Mouse (Mus musculus): Measurements from ENCODE around the gene Anp32e. TPM values are rescaled to one million over a fixed set of nuclear protein-coding genes. Genes with fewer than 3 reads are reported as not detected.
A peak's percentile ranks its signal among the peaks of the same experiment; 100 is the strongest.
"Not testable (repeated sequence)": the region's sequence is repeated elsewhere in the genome, so short reads cannot be mapped to it uniquely, and the experiment has no call there.

Anp32e gene
- polyA plus RNA-seq, 1 experiment: 48.5 TPM

- Histone ChIP-seq H3K79me2 (ENCODE audit: control insufficient read depth, insufficient read depth) (peaks cover 14% of the 10 kb centered on the region), H3K4me3 (peak overlapping the region; percentile 81), H3K36me3 (ENCODE audit: control insufficient read depth, insufficient read depth) (peaks cover 1% of the 10 kb centered on the region), H3ac (ENCODE audit: control insufficient read depth, insufficient read length) (no peak overlapping the region), H3K4me2 (ENCODE audit: low read depth) (peak overlapping the region; percentile 91), H3K27me3 (ENCODE audit: control insufficient read depth, insufficient read depth, insufficient read length) (no peaks in the 10 kb centered on the region)
- TF ChIP-seq TCF12 (IDR thresholded peaks at IDR 0.05; ENCODE audit: insufficient read depth, poor library complexity, severe bottlenecking) (no peak), MAX (IDR thresholded peaks at IDR 0.05; ENCODE audit: low read depth) (no peak), TCF3 (IDR thresholded peaks at IDR 0.05; ENCODE audit: insufficient read length, low read depth) (no peak), MYOG (IDR thresholded peaks at IDR 0.05; ENCODE audit: control insufficient read depth in 1 of 3, insufficient read depth in 1 of 3, insufficient read length in 2 of 3, low read depth in 2 of 3) (no peak), MYOD1 (IDR thresholded peaks at IDR 0.05; ENCODE audit: control insufficient read depth in 1 of 3, insufficient read length in 2 of 3, low read depth in 2 of 3) (no peak), CEBPB (IDR thresholded peaks at IDR 0.05; ENCODE audit: insufficient read depth, poor library complexity, severe bottlenecking) (no peak)
Measured at GRCm38 (mm10) chr3:95893126-95893525, 35.9 kb upstream of the Anp32e start.

GRCm38 (mm10) chr3:95893606-95894316 lies 35.3 kb upstream of the Anp32e start, which contains the start of gene Aph1a:
Gene Aph1a, plus strand, starts transcription at chr3:95893969.
- peaks cover 14% of the 10 kb centered on the region for H3K79me2 ChIP-seq (ENCODE audit: control insufficient read depth, insufficient read depth)

GRCm38 (mm10) chr3:95894317-95895160 lies 34.5 kb upstream of the Anp32e start:
- Histone ChIP-seq H3K36me3 (ENCODE audit: control insufficient read depth, insufficient read depth) (no peaks in the 10 kb centered on the region), H3ac (ENCODE audit: control insufficient read depth, insufficient read length) (no peak overlapping the region), H3K4me2 (ENCODE audit: low read depth) (peak overlapping the region; percentile 71), H3K79me2 (ENCODE audit: control insufficient read depth, insufficient read depth) (peaks cover 14% of the 10 kb centered on the region), H3K4me3 (peak overlapping the region; percentile 81), H3K27me3 (ENCODE audit: control insufficient read depth, insufficient read depth, insufficient read length) (no peaks in the 10 kb centered on the region)
- no peak for TF ChIP-seq POLR2A (IDR thresholded peaks at IDR 0.05; ENCODE audit: insufficient read length, low read depth)
- no peak for TF ChIP-seq USF1 (IDR thresholded peaks at IDR 0.05; ENCODE audit: low read depth)
- no peak for TF ChIP-seq MAX (IDR thresholded peaks at IDR 0.05; ENCODE audit: low read depth)
- TF ChIP-seq POLR2AphosphoS2 (IDR thresholded peaks at IDR 0.05; ENCODE audit: insufficient read length, low read depth): no peak

More at GRCm38 (mm10) chr3:95893606-95894316, 35.3 kb upstream of the Anp32e start, which contains the start of gene Aph1a:
- Histone ChIP-seq H3K4me3 (peak within 1 kb of the TSS; percentile 81), H3K4me2 (ENCODE audit: low read depth) (peak within 1 kb of the TSS; percentile 91)
- not testable (repeated sequence) for H3K36me3 ChIP-seq (ENCODE audit: control insufficient read depth, insufficient read depth); H3ac ChIP-seq (ENCODE audit: control insufficient read depth, insufficient read length); H3K27me3 ChIP-seq (ENCODE audit: control insufficient read depth, insufficient read depth, insufficient read length)

DNA sequence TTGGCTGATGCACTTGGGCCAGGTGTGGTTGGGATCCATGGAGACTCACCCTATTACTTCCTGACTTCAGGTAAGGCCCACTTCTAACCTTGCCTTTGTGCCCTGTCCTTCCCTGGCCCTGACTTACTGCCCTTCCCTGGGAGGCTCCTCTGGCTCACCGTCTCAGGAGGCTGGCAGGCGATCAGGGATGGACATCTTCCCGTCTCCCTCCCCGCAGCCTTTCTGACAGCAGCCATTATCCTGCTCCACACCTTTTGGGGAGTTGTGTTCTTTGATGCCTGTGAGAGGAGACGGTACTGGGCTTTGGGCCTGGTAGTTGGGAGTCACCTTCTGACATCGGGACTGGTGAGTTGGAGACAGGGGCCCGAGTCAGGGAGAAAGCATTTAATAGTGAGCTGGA lies 33.5 kb upstream of the Anp32e start:
- H3ac ChIP-seq (ENCODE audit: control insufficient read depth, insufficient read length); H3K36me3 ChIP-seq (ENCODE audit: control insufficient read depth, insufficient read depth); H3K27me3 ChIP-seq (ENCODE audit: control insufficient read depth, insufficient read depth, insufficient read length): not testable (repeated sequence)
- Histone ChIP-seq H3K4me3 (peak overlapping the region; percentile 81), H3K4me2 (ENCODE audit: low read depth) (peak overlapping the region; percentile 71), H3K79me2 (ENCODE audit: control insufficient read depth, insufficient read depth) (peaks cover 14% of the 10 kb centered on the region)

GRCm38 (mm10) chr3:95899800-95900524 lies 29.1 kb upstream of the Anp32e start:
- Histone ChIP-seq H3ac (ENCODE audit: control insufficient read depth, insufficient read length) (no peak overlapping the region), H3K27me3 (ENCODE audit: control insufficient read depth, insufficient read depth, insufficient read length) (peaks cover 13% of the 10 kb centered on the region), H3K4me2 (ENCODE audit: low read depth) (no peak overlapping the region), H3K36me3 (ENCODE audit: control insufficient read depth, insufficient read depth) (no peaks in the 10 kb centered on the region), H3K4me3 (no peak overlapping the region), H3K79me2 (ENCODE audit: control insufficient read depth, insufficient read depth) (peaks cover 3% of the 10 kb centered on the region)
- TF ChIP-seq REST (IDR thresholded peaks at IDR 0.05; ENCODE audit: insufficient read depth, insufficient read length): no peak
- TF ChIP-seq TCF3 (IDR thresholded peaks at IDR 0.05; ENCODE audit: insufficient read length, low read depth): no peak
- no peak for TF ChIP-seq TCF12 (IDR thresholded peaks at IDR 0.05; ENCODE audit: insufficient read depth, poor library complexity, severe bottlenecking)
- TF ChIP-seq SRF (IDR thresholded peaks at IDR 0.05; ENCODE audit: control insufficient read depth, insufficient read length, low read depth): no peak
- peak; percentile 22 for TF ChIP-seq POLR2AphosphoS2 (IDR thresholded peaks at IDR 0.05; ENCODE audit: insufficient read length, low read depth)
- no peak for TF ChIP-seq MYOD1 (IDR thresholded peaks at IDR 0.05; ENCODE audit: control insufficient read depth in 1 of 3, insufficient read length in 2 of 3, low read depth in 2 of 3)

All from myocyte (in vitro differentiated cells).